Mouse (Mus musculus) spleen, adult 18-20 months (tissue): Measurements from ENCODE around the gene Gm49358.

Source experiments
- DNase-seq, 2 experiments: peaks; one replicate each; pipeline ENCODE4 v3.0.0; 2022; ENCODE audit warnings: mixed read lengths in 2 of 2

Gene Gm49358

GRCm38 (mm10) chr10:86814292-86815131 lies 50.7 kb downstream of the Gm49358 start:
- no peak for DNase-seq

GRCm38 (mm10) chr10:86815133-86815532 lies 51.4 kb downstream of the Gm49358 start:
- DNase-seq = no peak

GRCm38 (mm10) chr10:86819649-86820165 lies 55.9 kb downstream of the Gm49358 start:
- no peak for DNase-seq

DNA sequence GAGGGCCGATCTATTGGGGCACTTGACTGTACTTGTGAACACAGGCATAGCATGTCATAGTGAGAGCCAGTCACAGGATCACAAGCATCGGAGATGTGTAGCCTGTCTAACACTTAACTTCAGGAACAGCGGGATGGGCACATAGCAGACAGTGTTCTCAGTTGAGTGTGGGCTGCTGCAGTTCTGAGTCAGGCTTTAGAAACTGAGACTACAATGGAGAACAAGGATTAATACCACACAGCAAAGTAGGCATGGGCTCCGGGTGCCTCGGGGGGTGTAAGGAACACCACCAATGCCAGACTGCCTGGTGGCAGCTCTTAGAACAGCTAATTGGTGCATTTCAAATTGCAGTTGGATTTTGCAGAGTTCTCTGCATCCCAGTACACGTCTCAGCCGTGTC lies 57.2 kb downstream of the Gm49358 start:
- DNase-seq = no peak

DNA sequence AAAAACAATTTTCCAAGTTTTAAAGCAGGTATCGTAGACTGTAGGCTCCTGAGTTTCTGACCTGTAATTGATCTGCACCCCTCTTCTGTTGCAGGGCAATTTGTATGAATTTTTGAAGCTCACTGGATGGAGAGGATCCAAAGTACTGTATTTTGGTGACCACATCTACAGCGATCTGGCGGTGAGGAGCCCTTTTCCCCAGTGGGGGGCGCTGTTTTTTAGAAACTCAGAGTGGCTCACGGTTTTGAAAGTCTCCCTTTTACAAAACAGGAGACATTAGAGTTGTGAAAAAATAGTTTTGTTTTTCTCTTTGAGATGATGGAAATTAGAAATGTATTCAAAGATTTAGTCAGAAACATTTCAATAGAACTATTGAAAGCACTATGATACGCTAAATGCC lies 60.3 kb downstream of the Gm49358 start:
- DNase-seq = no peak

DNA sequence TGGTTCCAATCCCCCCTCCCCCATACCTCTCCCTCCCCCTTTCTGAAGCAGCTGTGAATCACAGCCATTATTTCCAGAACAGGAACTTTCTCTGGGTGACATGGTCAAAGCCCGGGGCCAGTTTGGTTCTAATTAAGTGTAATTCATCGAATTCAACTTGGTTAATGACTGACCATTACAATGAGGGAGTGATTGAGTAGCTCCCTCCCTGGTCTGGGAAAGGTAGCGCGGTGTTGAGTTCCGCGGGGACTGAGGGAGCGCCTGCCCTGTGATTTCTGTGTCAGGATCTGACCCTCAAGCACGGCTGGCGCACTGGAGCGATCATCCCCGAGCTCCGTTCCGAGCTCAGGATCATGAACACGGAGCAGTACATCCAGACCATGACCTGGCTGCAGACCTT lies 61.1 kb downstream of the Gm49358 start:
- DNase-seq = no peak

- DNase-seq = no peak
Measured at GRCm38 (mm10) chr10:86825871-86826522, 62.2 kb downstream of the Gm49358 start.

DNA sequence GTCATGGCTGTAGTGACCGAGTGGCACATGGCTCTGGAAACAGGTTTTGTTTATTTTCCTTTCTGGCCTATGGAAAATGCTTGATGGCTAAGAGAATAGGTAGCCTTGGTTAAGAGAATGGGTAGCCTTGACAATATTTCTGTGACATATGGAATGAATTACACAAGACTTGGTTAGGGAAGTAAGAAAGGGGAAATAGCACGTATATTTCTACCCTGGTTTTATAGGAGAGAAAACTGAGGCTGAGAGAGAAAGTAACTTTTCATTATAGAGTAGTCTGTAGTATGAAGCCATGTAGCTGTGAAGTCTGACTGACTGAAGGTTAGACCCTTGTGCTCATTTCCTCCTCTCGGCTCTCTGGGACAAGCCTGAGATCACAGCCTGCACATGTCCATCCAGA lies 63.2 kb downstream of the Gm49358 start:
- no peak for DNase-seq

- peak; percentile 29 to 43 for DNase-seq
Measured at GRCm38 (mm10) chr10:86828221-86829135, 64.7 kb downstream of the Gm49358 start.

- DNase-seq = peak in 1 of 2 experiments; percentile 13
Measured at GRCm38 (mm10) chr10:86829515-86829914, 65.7 kb downstream of the Gm49358 start.

DNA sequence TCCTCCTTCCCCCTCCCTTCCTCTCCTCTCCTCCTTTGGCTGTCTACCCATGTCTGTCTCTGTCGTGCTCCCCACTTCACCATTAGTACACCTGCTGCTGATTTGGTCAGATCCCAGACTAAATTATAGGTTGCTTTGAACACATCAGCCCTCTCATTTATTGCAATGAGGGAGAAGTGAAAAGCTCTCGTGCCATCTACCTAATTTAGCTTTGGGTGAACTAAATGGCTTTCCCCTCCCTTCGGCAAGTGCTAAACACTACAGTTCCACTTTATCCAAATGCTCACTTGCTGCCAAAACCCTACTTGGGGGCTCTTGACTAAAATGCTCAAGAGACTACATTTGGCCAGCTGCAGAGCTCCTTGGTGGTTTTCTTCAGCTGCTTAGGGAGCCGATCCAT lies 73.0 kb downstream of the Gm49358 start:
- DNase-seq = no peak

- DNase-seq = no peak
Measured at GRCm38 (mm10) chr10:86838827-86839226, 75.1 kb downstream of the Gm49358 start.

GRCm38 (mm10) chr10:86842659-86843058 lies 78.9 kb downstream of the Gm49358 start:
- DNase-seq = no peak

DNA sequence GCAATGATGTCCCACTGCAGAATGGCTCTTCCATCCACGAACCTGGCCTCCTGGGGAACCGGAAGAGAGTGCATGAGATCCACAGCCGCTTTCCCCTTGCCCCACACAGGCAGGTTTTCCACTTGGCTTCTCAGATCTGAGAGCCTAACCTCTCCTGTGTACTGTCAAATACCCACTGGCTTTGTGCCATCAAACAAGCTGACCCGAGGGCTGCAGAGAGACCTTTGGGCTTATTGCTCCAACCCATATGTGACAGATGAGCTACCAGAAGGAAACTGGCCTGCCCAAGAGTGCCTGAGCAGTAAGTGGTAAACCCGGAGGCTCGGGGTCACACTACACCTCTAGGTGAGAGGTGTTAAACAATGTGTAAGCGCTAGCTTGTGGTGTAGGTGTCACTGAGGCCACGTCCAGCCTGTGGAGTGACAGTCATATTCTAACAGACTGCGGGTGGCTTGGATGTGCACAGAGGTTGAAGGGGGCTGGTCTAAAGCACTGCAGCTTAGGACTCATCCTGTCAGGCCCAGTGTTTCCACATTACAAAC lies 83.2 kb downstream of the Gm49358 start:
- DNase-seq = no peak

DNA sequence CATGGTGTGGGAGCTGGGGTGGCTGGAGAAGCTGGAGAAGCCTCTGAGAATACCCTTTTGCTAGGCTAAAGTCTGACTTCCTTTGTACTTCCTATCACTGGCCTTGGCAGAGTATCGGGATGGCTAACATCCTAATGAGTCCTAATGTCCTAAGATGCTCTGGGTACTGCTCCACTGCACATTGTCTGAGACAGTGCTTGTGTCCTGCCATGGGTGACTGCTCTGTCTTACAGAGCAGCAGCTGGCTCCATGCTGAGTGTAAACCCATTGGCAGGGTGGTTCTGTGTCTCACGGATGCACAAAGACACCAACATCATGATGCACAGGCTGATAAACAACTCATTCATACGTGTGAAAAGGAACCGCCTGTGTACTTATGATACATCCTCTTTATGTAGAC lies 85.3 kb downstream of the Gm49358 start:
- DNase-seq = no peak

DNA sequence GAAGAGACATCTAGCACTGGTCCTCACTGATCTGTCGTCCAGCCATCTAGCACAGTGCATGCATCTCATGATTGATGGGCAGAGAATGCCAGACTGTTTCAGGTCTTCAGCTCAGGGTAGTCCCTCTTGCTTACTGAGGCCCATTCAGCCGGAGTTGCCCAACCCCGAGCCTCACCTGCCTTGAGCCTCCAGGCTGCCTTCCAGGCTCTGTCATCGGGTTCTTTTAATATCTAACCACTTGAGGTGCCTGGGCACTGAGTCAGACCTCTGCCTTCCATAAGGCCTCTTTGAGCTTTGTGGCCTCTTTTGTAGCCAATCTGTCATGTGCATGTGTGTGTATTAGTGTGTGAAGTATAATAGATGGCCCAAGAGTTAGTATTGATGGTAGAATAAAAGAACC lies 85.7 kb downstream of the Gm49358 start:
- DNase-seq = no peak

DNA sequence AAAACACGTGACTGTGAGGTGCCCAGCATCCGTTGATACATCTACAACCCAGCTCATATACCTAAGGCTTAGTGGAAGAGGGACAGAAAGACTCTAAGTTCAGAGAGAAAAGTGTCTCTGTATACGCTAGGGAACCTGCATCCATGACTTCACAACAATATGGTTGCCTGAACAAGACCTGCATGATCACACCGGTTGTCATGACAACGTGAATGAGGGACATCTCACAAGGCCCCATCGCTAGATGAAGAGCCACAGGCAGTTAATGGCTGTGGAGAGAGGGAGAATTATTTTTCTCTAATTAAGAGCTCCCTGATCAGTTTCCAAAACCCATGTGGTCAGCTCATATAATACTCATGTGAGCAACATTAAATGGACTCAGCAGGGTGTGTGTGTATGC lies 88.4 kb downstream of the Gm49358 start:
- no peak for DNase-seq

GRCm38 (mm10) chr10:86853433-86853832 lies 89.7 kb downstream of the Gm49358 start:
- DNase-seq = no peak

GRCm38 (mm10) chr10:86860396-86860795 lies 96.6 kb downstream of the Gm49358 start:
- no peak for DNase-seq

- no peak for DNase-seq
Measured at GRCm38 (mm10) chr10:86862496-86862895, 98.7 kb downstream of the Gm49358 start.

DNA sequence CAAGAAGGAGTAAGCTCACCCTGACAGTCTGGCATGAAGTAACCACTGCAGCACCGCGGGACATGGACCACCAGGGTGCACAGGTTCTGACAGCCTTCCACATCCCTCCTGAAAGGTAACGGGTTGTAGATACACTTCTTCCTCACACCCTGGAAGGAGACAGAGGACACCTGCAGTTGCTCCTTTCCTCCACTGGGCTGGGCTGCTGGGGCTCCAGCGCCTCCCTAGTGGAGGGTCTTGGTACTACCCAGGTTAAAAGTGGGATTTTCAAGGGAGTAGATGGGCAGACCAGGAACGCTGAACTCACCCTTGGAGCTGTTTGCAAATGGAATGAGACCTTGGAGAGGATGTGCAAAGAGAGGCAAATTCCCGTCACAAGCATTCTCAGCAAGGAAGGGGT lies 99.7 kb downstream of the Gm49358 start:
- DNase-seq = no peak

- no peak for DNase-seq
Measured at GRCm38 (mm10) chr10:86872121-86872520, 108.3 kb downstream of the Gm49358 start.

DNA sequence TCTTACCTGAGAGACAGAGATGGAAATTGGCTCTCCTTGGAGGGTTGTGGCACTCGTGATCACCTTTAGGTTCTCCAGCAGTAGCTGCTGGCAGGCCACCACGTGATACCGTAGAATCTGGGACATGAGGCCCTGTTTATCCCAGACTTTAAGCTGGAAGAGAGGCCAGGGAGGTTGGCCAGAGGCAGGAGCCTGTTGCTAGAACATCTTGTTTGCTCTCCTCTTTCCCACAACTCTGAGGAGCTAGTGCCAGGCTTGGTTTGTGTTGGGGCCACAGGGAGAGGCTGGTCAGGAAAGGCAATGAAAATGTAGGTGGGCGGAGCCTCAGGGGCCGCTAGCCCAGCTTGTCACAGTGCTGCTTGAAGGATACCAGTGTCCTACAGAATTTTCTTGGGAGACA lies 108.8 kb downstream of the Gm49358 start:
- DNase-seq = no peak
